Mouse (Mus musculus) CH12.LX (cell line): Measurements from ENCODE around the gene Apobec3. TPM values are rescaled to one million over a fixed set of nuclear protein-coding genes. Genes with fewer than 3 reads are reported as not detected.

Experiments
- DNase-seq: peaks from one replicate; pipeline ENCODE4 v3.0.0-alpha.2; 2013; ENCODE audit errors: extremely low read depth
- H3K27ac ChIP-seq: 2 replicates; pipeline ENCODE4 v1.5.1; 2012; ENCODE audit warnings: low read depth, mild to moderate bottlenecking, control low read depth, moderate library complexity; ENCODE audit not compliant: insufficient read depth
- H3K27me3 ChIP-seq: replicated peaks from 2 replicates; pipeline ENCODE3; 2012; ENCODE audit warnings: inconsistent platforms
- H3K36me3 ChIP-seq, 2 experiments: replicated peaks in 1 of 2; 2 replicates each; pipeline versions ENCODE3 to v1.6.1; 2012; ENCODE audit warnings: inconsistent platforms in 1 of 2, low read length in 1 of 2, mild to moderate bottlenecking in 1 of 2, mixed read lengths in 1 of 2, moderate library complexity in 1 of 2; ENCODE audit not compliant: control insufficient read depth in 1 of 2, insufficient read depth in 1 of 2
- H3K4me1 ChIP-seq, 2 experiments: 2 replicates each; pipeline ENCODE4 v1.6.1; 2012; ENCODE audit warnings: inconsistent platforms in 1 of 2, moderate library complexity in 1 of 2; ENCODE audit not compliant: insufficient read depth in 2 of 2, control insufficient read depth in 1 of 2
- H3K4me2 ChIP-seq: 2 replicates; pipeline ENCODE4 v1.6.1; 2012; ENCODE audit warnings: low read depth, mild to moderate bottlenecking, control low read depth; ENCODE audit not compliant: poor library complexity, insufficient read depth, severe bottlenecking
- H3K4me3 ChIP-seq, 3 experiments: fragments of 150-350 bp in 1 of 3; sonication (generic) in 1 of 3; replicated peaks in 1 of 3; 2 replicates each; pipeline versions ENCODE3 to v1.5.1; 2011 to 2012; ENCODE audit warnings: low read depth in 2 of 3, low read length in 2 of 3, mild to moderate bottlenecking in 2 of 3, moderate library complexity in 2 of 3, control low read depth in 1 of 3, improper control_type of control experiment in 1 of 3, inconsistent platforms in 1 of 3, mixed read lengths in 1 of 3; ENCODE audit not compliant: poor library complexity in 1 of 3
- H3K79me2 ChIP-seq: replicated peaks from 2 replicates; pipeline ENCODE4 v1.6.1; 2012; ENCODE audit warnings: mild to moderate bottlenecking, moderate library complexity; ENCODE audit not compliant: control insufficient read depth, poor library complexity, insufficient read depth, severe bottlenecking; ENCODE audit errors: extremely low read depth
- H3K9ac ChIP-seq: 2 replicates; pipeline ENCODE4 v1.6.1; 2012; ENCODE audit warnings: low read depth, mild to moderate bottlenecking, control low read depth, moderate library complexity; ENCODE audit not compliant: insufficient read depth
- H3K9me3 ChIP-seq: replicated peaks from 2 replicates; pipeline ENCODE3; 2012; ENCODE audit warnings: low read length, inconsistent platforms, mixed read lengths
- BHLHE40 ChIP-seq: IDR thresholded peaks from 2 replicates; pipeline ENCODE4 v1.6.1; 2011; ENCODE audit warnings: mild to moderate bottlenecking, low read depth, low read length, improper control_type of control experiment
- CHD1 ChIP-seq: IDR thresholded peaks from 2 replicates; pipeline ENCODE4 v1.6.1; 2012; ENCODE audit warnings: low read depth, low read length, improper control_type of control experiment, inconsistent platforms
- CTCF ChIP-seq, 2 experiments: IDR thresholded peaks in 1 of 2; conservative IDR thresholded peaks in 1 of 2; 2 replicates each; pipeline ENCODE4 v1.5.1; 2011 to 2012; ENCODE audit warnings: low read depth in 2 of 2, low read length in 2 of 2, improper control_type of control experiment in 1 of 2, inconsistent platforms in 1 of 2, mild to moderate bottlenecking in 1 of 2, moderate library complexity in 1 of 2
- E2F4 ChIP-seq: IDR thresholded peaks from 2 replicates; pipeline ENCODE4 v1.6.1; 2011; ENCODE audit warnings: low read depth, low read length, improper control_type of control experiment; ENCODE audit not compliant: insufficient replicate concordance
- ETS1 ChIP-seq: conservative IDR thresholded peaks from 2 replicates; pipeline ENCODE4 v1.6.1; 2012; ENCODE audit warnings: low read depth, mild to moderate bottlenecking, inconsistent platforms, low read length, improper control_type of control experiment, moderate library complexity
- IRF4 ChIP-seq: IDR thresholded peaks from 2 replicates; pipeline ENCODE4 v1.6.1; 2014; ENCODE audit warnings: low read depth, mild to moderate bottlenecking, inconsistent platforms, low read length, improper control_type of control experiment
- KAT2A ChIP-seq: IDR thresholded peaks from 2 replicates; pipeline ENCODE4 v1.6.1; 2012; ENCODE audit warnings: low read length, improper control_type of control experiment, inconsistent platforms; ENCODE audit not compliant: insufficient replicate concordance
- MAZ ChIP-seq: IDR thresholded peaks from 2 replicates; pipeline ENCODE4 v1.6.1; 2012; ENCODE audit warnings: low read depth, mild to moderate bottlenecking, inconsistent platforms, low read length, improper control_type of control experiment, moderate library complexity
- MEF2A ChIP-seq: IDR thresholded peaks from 2 replicates; pipeline ENCODE4 v1.6.1; 2014; ENCODE audit warnings: low read depth, mild to moderate bottlenecking, inconsistent platforms, low read length, improper control_type of control experiment, borderline replicate concordance
- NRF1 ChIP-seq: IDR thresholded peaks from 2 replicates; pipeline ENCODE4 v1.6.1; 2014; ENCODE audit warnings: low read depth, mild to moderate bottlenecking, inconsistent platforms, low read length, improper control_type of control experiment, moderate library complexity
- POLR2A ChIP-seq: IDR thresholded peaks from 2 replicates; pipeline ENCODE4 v1.6.1; 2011; ENCODE audit warnings: low read depth, mild to moderate bottlenecking, improper control_type of control experiment, low read length
- RAD21 ChIP-seq: IDR thresholded peaks from 2 replicates; pipeline ENCODE4 v1.6.1; 2011; ENCODE audit warnings: low read depth, mild to moderate bottlenecking, low read length, improper control_type of control experiment, moderate library complexity
- RCOR1 ChIP-seq: conservative IDR thresholded peaks from 2 replicates; pipeline ENCODE4 v1.6.1; 2012; ENCODE audit warnings: low read depth, mild to moderate bottlenecking, inconsistent platforms, low read length, improper control_type of control experiment
- SIN3A ChIP-seq: IDR thresholded peaks from 2 replicates; pipeline ENCODE4 v1.6.1; 2012; ENCODE audit warnings: low read length, improper control_type of control experiment, inconsistent platforms
- TBP ChIP-seq: conservative IDR thresholded peaks from 2 replicates; pipeline ENCODE4 v1.6.1; 2011; ENCODE audit warnings: low read depth, low read length, improper control_type of control experiment
- TCF12 ChIP-seq: IDR thresholded peaks from 2 replicates; pipeline ENCODE4 v1.6.1; 2014; ENCODE audit warnings: low read depth, mild to moderate bottlenecking, inconsistent platforms, low read length, improper control_type of control experiment
- UBTF ChIP-seq: IDR thresholded peaks from 2 replicates; pipeline ENCODE4 v1.6.1; 2012; ENCODE audit warnings: low read depth, mild to moderate bottlenecking, inconsistent platforms, low read length, improper control_type of control experiment, moderate library complexity
- ZKSCAN1 ChIP-seq: IDR thresholded peaks from 2 replicates; pipeline ENCODE4 v1.6.1; 2012; ENCODE audit warnings: low read depth, inconsistent platforms, low read length, improper control_type of control experiment, borderline replicate concordance
- ZMIZ1 ChIP-seq: IDR thresholded peaks from 2 replicates; pipeline ENCODE4 v1.6.1; 2012; ENCODE audit warnings: low read depth, mild to moderate bottlenecking, inconsistent platforms, low read length, improper control_type of control experiment
- dilution Hi-C: fragments of 300-500 bp; cut with MboI; formaldehyde crosslinking; loops from 2 replicates; pipeline ENCODE4 v1.14.3; 2020; ENCODE audit warnings: low sequenced_read_pairs; ENCODE audit not compliant: extremely low pct_unique_long_range_greater_than_20kb, extremely low pct_ligation_motif_present
- in situ Hi-C: fragments of 300-500 bp; cut with MboI; formaldehyde crosslinking; loops from 3 replicates; pipeline ENCODE4 v1.14.3; 2019; ENCODE audit warnings: low sequenced_read_pairs, low pct_ligation_motif_present, low pct_unique_long_range_greater_than_20kb, mixed read lengths
- polyA plus RNA-seq: library from polyadenylated mRNA; unstranded; fragments of >175 nt; gene quantifications from 2 replicates; pipeline ENCODE4 v1.2.1, GENCODE M21; 2012; ENCODE audit warnings: low read depth; ENCODE audit not compliant: insufficient read length
- total RNA-seq, 2 experiments: library from RNA; depleted of rRNA; stranded (reverse); fragments of 300-350 nt in 1 of 2; fragments of >200 nt in 1 of 2; gene quantifications; 2 replicates each; pipeline ENCODE4 v1.2.3; 2012 to 2014

The Apobec3 gene
- total and polyA plus RNA-seq, 3 experiments = 3.9 to 94.3 (median 10.4) TPM

DNA sequence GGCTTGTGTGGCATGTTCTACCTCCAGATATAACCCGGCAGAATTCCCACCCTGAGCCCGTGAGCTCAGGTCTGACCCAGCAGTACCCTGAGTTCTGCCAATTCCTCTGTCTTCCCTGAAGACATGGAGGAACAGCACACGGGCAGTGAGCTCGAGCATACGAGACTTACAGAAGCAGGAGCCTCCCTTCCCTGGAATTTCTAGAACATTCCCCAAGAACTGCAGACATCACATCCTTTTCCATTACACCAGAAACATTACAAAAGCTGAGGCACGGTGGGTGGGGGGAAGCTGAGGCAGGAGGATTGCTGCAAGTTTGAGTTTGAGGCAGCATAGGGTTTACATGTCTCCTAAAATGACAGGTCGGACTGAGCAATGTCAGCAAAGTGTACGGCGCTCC is 31.6 kb upstream of the Apobec3 start:
- no peak for DNase-seq
- no peaks in the 10 kb centered on the region for H3K36me3 ChIP-seq
- no peak for TF ChIP-seq MAZ
- no peak for TF ChIP-seq KAT2A
- TF ChIP-seq CTCF (conservative IDR thresholded peaks at IDR 0.05 in 1 of 2, IDR thresholded peaks at IDR 0.05 in 1 of 2; ENCODE audit: low read depth in 2 of 2, low read length in 2 of 2) = no peak
- no peak for TF ChIP-seq ZKSCAN1
- TF ChIP-seq BHLHE40 = no peak
- TF ChIP-seq TBP = no peak
- no peak for TF ChIP-seq ETS1
- no peak for TF ChIP-seq MEF2A
- no peak for TF ChIP-seq CHD1
- TF ChIP-seq IRF4 = no peak
- TF ChIP-seq RAD21 = no peak
- no peak for TF ChIP-seq UBTF
- TF ChIP-seq SIN3A = no peak
- no peak for TF ChIP-seq E2F4
- no peak for TF ChIP-seq TCF12
- TF ChIP-seq POLR2A = no peak
- TF ChIP-seq NRF1 = no peak
- no peak for TF ChIP-seq RCOR1
- dilution Hi-C loops (no loop called here), in situ Hi-C loops (no loop called here)
- no peaks in the 10 kb centered on the region for H3K79me2 ChIP-seq
- no peaks in the 10 kb centered on the region for H3K27me3 ChIP-seq
- H3K9me3 ChIP-seq = no peaks in the 10 kb centered on the region
- no peak overlapping the region for H3K4me2 ChIP-seq
- H3K4me3 ChIP-seq = no peak overlapping the region
- H3K27ac ChIP-seq = no peak overlapping the region
- H3K9ac ChIP-seq = no peak overlapping the region
- no peaks in the 10 kb centered on the region for H3K4me1 ChIP-seq

DNA sequence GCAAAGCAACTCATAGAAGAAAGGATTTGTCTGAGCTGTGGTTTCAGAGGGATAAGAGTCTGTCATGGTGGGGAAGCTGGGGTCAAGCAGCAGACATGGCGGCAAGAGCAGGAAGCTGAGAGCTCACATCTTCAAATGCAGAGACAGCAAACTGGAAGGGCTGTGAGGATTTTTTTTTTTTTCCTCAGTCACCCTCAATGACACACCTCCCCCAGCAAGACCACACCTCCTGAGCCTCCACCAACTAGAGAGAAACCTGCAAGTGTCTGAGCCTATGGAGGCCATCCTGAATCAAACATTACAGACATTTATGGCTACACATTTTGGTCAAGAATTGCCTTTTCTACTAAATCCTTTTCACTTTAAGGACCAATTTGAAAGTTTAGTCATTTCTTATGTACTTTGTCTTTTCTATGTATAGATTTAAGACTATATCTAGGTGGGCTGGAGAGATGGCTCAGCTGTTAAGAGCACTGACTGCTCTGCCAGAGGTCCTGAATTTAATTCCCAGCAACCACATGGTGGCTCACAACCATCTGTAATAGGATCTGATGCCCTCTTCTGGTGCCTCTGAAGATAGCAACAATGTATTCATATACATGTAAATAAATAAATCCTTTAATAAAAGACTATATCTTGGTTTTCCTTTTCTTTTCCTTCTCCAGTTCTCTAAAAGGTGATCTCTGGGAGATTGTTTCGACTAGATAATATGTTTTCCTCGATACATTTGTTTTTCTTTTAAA is 24.0 kb upstream of the Apobec3 start:
- no peak overlapping the region for H3K27ac ChIP-seq
- no peaks in the 10 kb centered on the region for H3K27me3 ChIP-seq
- H3K4me3 ChIP-seq = no peak overlapping the region
- TF ChIP-seq ZMIZ1 (no peak), CTCF (conservative IDR thresholded peaks at IDR 0.05 in 1 of 2, IDR thresholded peaks at IDR 0.05 in 1 of 2; ENCODE audit: low read depth in 2 of 2, low read length in 2 of 2) (peak in 1 of 2 experiments; percentile 45; a peak in 2 of 4 replicates)
- no peaks in the 10 kb centered on the region for H3K36me3 ChIP-seq
- DNase-seq = no peak
- H3K9me3 ChIP-seq = peaks cover 6% of the 10 kb centered on the region
- in situ Hi-C loops (no loop called here), dilution Hi-C loops (no loop called here)
- no peaks in the 10 kb centered on the region for H3K4me1 ChIP-seq
- no peak overlapping the region for H3K4me2 ChIP-seq
- H3K9ac ChIP-seq = no peak overlapping the region
- no peaks in the 10 kb centered on the region for H3K79me2 ChIP-seq
